Mouse (Mus musculus): ENCODE data around the gene Cfap126.
A peak's percentile ranks its signal among the peaks of the same experiment; 100 is the strongest.
"Not testable (repeated sequence)": the region's sequence is repeated elsewhere in the genome, so short reads cannot be mapped to it uniquely, and the experiment has no call there.

Gene Cfap126

DNA sequence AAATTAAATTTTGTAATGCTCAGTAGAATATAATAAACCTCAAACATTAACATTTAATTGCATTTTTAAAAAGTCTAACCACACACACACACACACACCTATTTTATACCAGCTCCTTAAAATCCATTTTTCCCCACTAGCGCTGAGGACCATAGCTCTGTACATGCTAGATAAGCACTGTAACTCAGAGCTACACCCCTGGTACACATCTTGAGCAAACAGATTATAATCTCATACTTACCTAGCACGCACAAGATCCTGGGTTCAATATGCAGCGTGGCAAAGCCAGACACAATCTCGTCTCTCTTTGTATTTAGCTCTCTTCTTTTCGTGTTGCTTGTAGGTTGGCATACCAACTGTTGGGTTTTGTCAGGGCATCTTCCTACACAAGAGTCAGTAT is 10.7 kb downstream of the Cfap126 start:
- no peak for DNase-seq (ENCODE audit: low spot score in 2 of 2)

DNA sequence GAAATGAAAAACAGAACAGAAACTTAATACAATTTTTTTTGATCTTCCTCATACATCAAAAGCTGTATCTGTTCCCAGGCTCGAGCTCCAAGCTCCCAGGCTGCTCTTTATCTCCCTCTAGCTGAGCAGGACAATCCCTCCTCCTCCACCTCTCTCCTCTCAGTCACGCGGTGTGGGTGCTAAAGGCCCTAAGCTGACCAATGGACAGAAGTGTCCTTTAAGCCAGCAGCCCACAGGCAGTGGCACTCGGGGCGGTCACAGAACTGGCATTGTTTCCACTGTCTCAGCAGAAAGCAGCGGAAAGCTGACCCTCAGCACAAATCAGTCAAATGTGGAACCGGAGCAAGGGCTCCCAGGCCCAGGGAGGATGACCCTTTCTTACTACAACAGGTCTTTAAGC is 15.5 kb downstream of the Cfap126 start:
- peak; percentile 58 to 65 for DNase-seq (ENCODE audit: low spot score in 2 of 2)

DNA sequence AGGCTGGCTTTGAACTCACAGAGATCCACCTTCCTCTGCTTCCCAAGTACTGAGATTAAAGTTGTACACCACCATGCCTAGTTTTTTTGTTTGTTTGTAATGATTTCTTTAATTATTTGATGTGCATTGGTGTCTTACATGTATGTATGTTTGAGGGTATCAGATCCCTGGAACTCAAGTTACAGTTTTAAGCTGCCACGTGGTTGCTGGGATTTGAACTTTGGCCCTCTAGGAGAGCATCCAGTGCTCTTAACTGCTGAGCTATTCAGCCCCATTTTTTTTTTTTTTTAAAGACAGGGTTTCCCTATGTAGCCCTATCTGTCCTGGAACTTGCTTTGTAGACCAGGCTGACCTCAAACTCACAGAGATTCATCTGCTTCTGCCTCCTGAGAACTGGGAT is 17.3 kb downstream of the Cfap126 start:
- DNase-seq (ENCODE audit: low spot score in 2 of 2) = no peak

DNA sequence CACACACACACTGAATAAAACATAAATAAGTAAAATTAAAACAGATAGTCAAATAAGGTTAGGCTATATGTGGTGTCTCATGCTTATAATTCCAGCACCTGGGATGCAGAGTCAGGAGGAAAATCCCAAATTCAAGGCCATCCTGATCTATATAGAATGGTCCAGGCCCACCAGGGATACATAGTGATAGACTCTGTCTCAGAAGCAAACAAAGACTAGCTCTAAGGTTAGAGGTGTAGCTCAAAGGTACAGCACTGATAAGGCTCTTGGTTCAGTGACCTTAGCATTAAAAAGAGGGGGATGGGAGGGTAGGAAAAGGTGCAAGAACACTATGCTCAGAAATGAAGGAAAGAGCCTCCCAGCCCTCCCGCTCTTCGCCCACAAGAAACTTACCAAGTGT is 21.9 kb downstream of the Cfap126 start:
- DNase-seq (ENCODE audit: low spot score in 2 of 2) = no peak

DNA sequence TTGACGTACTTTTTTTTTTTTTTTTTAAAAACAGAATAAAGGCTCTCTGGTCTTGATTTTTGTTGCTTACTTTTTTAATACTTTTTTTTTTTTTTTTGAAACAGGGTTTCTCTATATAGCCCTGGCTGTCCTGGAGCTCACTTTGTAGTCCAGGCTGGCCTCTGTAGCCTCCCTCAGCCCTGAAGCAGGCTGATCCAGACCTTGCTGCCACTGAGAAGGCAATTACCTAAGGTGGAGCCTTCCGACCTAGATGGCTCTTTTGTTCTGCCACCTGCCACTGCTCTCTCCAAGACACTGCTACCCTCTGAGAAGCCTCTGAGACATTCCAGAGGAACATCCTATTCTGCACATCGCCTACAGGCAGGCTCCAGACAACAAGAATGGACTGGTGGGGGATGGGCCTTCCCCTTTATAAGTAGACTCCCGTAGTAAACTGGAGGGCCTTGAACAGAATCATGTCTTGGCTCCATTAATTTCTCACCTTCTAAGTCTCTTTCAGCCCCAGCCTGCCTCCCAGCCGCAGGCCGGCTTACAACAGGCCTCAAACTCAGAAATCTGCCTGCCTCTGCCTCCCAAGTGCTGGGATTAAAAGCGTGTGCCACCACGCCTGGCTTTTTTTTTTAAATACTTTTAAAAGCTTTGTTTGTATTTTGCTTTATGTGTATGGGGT is 23.9 kb downstream of the Cfap126 start:
- not testable (repeated sequence) for DNase-seq (ENCODE audit: low spot score in 2 of 2)

DNA sequence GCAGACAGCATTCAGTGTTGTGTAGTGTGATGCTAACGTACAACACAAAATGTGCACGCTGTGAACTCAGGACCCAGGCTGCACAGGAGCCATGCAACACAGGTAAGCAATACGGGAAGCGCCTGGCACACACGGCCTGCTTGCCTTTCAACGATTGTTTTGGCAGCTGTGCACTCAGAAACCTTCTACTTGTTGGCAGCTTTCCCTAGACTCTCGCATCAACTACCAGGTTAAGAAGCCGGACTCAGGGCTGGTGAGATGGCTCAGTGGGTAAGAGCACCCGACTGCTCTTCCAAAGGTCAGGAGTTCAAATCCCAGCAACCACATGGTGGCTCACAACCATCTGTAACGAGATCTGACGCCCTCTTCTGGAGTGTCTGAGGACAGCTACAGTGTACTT is 29.3 kb downstream of the Cfap126 start:
- not testable (repeated sequence) for DNase-seq (ENCODE audit: low spot score in 2 of 2)

DNA sequence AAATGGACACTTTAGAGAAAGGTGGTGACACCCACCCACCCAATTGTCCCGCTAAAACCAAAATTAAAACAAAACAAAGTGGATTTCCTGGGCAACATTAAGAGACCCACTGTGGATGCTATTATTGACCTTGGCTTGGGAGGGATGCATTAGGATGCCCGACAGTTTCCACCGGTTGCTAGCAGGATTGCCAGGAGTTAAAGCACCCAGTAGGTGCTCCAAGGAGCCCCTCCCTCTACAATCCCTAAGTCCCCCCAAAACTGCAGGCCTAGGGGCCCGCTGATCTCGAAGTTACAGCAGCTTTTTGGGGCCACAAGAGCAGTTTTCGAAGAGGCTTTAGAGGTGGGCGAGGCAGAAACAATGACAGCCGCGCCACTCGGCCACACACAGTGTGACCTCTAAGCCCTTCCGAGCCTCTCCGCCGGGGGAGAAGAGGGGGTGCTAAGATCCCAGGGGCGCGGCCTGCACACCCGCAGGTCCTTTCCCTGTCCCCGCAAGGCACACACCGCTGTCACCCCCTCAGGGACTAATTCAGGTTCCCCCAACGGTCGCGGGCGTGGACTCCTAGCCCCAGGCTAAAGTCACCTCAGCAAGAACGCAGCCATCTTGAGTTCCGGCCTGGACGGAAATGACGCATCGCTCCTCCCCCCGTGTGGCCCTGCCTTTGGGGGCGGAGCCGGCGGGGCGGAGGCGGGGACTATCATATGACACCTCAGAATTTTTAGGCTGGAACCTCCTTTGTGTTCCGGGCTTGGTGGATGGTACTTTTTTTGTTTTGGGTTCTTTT is 36.4 kb downstream of the Cfap126 start, which contains the start of the genes Sdhc and Mpz:
Sdhc (minus strand) TSS at position 630 of the 787 bp plus-strand sequence.
Mpz (plus strand) TSS at position 738 of the 787 bp plus-strand sequence.
- DNase-seq (ENCODE audit: low spot score in 2 of 2) = peak; percentile 86 to 97

DNA sequence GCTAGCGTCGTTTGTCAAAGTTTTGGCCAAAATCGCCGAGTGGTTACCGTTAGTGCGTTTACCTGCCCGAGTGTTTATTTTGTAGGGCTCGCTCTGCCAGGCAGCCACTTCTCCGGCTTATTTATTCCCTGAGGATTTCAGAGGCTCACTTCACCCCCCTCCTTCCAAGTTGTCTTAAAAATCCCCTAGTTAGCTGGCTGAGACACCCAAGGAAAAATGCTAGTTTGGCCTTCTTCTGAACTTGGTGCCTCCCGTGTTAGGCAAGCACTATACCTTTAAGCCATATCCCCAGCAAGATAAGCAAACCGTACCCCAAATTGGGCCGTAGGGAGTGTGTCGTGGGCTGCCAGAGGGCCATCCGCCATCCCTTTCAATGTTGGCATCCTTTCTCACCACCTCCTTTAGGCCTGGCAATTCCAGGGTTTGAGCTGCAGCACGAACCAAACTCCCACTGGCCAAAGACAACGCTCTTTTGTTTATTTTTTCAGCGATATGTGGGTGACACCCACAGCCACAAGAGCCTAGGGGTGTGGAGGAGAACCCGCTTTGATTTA is 37.2 kb downstream of the Cfap126 start:
- peak; percentile 32 to 54 for DNase-seq (ENCODE audit: low spot score in 2 of 2)

DNA sequence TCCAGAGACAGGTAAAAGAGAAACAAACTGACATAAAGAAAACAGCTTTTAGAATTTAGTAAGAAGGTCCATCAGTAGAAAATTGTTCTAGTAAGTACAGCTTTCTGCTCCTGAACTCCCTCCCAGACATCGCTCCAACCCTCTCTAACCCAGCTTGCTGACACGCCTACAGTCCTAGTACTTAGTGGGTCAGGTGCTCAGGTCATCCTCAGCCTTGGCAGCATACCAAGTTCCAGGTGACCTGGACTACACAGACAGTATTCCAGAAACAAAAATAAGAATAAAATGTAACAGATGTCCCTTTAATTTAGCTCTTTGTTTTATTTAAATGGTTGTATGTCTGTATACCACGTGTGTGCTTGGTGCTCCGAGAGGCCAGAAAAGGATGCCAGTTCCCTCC is 38.2 kb downstream of the Cfap126 start:
- DNase-seq (ENCODE audit: low spot score in 2 of 2) = no peak

DNA sequence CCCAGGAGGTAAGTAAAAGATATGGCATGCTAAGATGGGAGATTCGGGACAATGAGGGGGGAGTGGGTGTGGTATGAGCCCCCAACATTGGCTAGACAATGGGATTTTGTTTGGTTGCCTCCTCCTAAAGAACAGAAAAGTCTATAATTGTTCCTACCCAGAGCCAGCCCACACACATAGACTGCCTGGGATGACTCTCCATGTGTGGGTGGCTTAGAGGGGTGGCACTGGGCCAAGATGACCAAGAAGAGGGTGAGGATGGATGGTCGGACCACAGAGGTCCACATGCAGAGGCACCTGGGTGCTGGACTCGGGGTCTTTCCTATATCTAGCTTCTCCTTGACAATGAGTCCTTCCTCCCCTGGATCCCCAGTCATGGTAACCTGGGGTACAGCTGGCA is 42.9 kb downstream of the Cfap126 start:
- peak in 1 of 2 experiments; percentile 23 for DNase-seq (ENCODE audit: low spot score in 2 of 2)

DNA sequence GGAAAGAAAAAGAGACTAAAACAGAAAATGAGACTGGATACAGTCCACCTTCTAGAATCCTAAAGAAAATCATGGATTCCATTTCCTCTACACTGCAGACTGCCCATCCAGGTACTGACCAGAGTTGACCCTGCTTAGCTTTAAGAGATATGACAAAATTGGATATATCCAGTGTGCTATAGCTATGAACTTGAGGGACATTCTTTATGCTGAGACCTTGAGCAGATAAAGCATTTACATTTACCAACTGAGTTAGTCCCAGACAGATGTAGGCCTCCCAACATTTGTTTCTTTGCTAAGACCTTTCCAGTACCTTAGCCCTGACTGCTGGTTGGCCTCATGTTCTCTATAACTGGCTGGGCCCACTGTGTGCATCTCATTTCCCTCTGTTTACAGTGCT is 44.2 kb downstream of the Cfap126 start:
- DNase-seq (ENCODE audit: low spot score in 2 of 2) = no peak

DNA sequence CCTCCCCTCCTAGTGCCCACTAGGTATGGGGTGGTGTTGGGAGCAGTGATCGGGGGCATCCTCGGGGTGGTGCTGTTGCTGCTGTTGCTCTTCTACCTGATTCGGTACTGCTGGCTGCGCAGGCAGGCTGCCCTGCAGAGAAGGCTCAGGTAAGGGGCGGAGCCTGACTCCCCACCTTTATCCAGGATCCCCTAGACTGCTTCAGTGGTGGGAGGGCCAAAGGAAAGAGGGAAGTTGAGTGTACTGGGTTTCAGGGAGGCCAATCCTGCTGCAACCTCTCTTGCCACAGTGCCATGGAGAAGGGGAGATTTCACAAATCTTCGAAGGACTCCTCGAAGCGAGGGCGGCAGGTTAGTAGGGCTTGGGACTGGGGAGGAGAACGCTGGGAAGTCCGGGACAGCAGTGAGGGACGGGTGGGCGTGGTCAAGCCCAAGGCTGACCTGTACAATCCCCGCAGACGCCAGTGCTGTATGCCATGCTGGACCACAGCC is 45.8 kb downstream of the Cfap126 start:
- DNase-seq (ENCODE audit: low spot score in 2 of 2) = no peak

DNA sequence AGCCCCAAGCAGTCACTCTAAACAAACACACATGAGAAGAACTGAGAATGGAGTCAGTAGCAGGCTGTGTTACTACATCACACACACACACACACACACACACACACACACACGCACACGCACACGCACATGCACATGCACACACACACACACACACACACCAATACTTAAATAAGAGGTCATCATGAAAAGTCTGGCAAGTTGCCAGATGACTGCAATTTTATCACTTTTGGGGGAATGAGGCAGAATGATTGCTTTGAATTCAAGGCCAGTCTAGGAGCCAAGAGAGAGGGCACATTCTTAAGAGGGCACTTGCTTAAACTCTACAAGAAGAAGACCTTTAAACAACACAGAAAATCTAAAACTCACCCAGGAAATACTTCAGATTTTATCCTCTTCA is 48.8 kb downstream of the Cfap126 start:
- no peak for DNase-seq (ENCODE audit: low spot score in 2 of 2)

DNA sequence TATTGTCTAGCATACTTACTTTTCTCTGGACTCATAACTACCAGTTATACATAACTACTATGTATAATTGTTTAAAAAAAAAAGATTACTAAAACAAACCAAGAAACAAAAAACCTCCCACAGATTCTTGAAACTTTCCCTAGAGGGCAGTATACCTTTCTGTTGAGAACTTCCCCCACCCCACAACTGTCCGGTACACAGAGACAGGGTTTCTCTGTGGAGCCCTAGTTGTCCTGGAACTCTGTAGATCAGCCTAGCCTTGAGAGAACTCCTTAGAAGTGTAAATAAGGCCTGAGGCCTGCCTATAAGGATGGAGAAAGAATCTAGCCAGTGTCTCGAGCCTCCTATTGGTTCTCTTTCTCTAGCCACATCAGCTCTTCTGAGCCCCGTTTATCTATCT is 50.5 kb downstream of the Cfap126 start:
- DNase-seq (ENCODE audit: low spot score in 2 of 2) = no peak

DNA sequence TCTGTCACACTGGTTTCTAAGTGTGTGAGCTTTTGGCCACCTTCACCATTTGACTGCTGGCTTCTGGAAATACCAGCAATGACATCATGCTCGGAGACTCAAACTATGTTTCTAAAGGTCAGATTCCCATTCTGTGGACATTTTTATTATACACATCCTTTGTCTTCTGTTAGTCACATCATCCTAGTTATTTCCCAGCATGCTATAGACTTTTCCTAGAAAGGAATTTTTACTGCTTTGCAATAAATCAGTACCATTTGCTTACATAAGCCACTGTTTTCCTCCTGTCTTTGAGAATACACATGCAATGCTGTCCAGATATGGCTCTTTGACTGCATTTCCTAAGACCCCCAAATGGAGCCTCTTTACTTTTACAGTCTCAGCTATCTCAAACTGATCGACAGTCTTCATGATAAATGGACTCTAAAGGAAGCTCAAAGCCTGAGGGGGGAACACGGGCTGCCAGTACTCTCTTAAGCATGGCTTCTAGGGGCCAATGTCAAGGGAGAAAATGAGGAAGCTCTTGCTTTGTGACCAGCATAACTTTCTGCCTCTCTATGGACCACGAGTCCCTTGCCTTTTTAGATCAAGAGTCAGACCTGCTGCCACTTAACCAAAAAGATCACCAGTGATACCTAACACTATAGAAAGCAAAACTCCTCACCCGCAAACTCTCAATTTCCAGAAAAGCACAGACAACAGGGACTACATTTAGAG is 52.1 kb downstream of the Cfap126 start:
- no peak for DNase-seq (ENCODE audit: low spot score in 2 of 2)

DNA sequence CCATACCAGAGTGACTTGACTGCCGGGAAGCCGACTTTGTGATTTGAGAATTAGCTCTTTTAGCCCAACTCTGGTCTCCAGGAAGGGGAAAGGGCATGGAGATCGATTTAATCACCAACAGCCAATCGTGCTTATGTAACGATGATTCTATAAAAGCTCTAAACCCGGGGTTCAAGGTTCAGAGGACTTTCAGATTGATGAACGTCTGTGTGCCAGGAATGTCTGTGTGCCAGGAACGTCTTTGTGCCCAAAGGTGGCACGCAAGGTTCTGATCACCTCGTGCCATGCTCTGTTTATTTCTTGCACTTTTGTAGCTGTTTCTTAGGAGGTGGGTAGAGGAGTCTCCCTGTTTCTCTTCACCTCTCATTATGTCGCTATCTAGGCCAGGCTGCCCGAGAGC is 55.2 kb downstream of the Cfap126 start:
- no peak for DNase-seq (ENCODE audit: low spot score in 2 of 2)

DNA sequence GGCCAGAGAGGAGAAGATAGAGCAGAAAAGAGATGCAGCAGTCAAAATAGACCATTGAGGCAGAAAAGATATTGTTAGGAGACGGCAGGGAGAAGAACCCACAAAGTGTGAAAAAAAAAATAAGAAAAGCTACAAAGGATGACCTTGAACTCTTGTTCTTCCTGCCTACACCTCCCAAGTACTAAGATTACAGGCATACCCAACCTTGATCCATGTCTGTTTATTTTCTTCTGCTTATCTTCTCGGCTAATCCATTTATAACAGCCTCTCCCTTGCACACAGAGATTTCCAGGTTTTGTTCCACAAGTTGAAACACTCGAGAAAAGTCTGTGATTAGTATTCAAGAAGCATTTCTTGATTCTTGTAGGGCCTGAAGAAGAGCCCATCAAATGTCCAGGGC is 56.2 kb downstream of the Cfap126 start:
- DNase-seq (ENCODE audit: low spot score in 2 of 2) = no peak

DNA sequence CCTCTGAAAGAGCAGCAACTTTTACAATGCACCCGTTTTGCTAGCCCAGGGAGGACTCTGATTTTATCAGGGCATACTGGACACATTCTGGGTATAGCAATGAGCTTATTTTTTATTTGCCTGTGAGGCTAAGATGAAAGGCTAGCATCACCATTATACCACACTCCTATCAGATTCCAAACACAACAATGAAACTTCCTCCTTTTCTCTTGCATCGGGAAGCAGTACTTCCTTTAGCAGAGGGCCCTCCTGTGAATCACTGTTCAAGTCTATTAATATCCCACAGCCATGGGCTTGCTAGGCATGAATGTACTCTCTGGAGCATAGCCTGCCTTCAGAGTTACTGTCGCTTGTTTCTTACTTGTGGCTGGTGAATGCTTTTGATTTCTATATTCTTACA is 57.4 kb downstream of the Cfap126 start:
- no peak for DNase-seq (ENCODE audit: low spot score in 2 of 2)

DNA sequence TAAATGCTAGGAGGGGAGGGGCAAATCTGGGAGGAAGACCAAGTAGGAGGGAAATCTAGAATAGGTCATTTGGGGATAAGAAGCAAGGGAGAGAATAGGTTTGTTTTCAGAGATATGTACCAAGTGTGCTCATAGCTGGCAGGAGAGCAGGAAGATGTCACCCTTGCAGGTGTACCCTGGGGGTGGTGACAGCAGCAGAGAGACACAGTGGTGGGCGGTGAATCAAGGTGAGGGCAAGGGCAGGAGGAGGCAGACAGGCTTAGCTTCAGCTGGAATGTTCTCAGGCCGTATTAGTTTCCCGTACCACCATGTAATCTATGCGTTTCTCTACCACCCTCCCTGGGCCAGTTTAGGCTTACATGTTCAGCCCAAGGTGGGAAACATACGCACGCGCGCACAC is 59.1 kb downstream of the Cfap126 start:
- DNase-seq (ENCODE audit: low spot score in 2 of 2) = peak in 1 of 2 experiments; percentile 55

All from left cerebral cortex, adult 9 months (tissue).